Mouse (Mus musculus) ES-E14 (cell line): ENCODE data around the gene Xrn2.

Source experiments
- CHD2 ChIP-seq: IDR thresholded peaks from 2 replicates; pipeline ENCODE4 v1.6.1; 2014; ENCODE audit warnings: mild to moderate bottlenecking, low read depth, low read length, inconsistent platforms
- HCFC1 ChIP-seq: IDR thresholded peaks from 2 replicates; pipeline ENCODE4 v1.6.1; 2012; ENCODE audit warnings: low read length, inconsistent platforms, borderline replicate concordance; ENCODE audit not compliant: insufficient read depth
- MAFK ChIP-seq: IDR thresholded peaks from 2 replicates; pipeline ENCODE4 v1.6.1; 2014; ENCODE audit warnings: mild to moderate bottlenecking, low read depth, low read length, inconsistent platforms; ENCODE audit not compliant: insufficient read depth
- ZC3H11A ChIP-seq: IDR thresholded peaks from 2 replicates; pipeline ENCODE4 v1.6.1; 2012; ENCODE audit warnings: low read depth, mild to moderate bottlenecking, inconsistent platforms, low read length, borderline replicate concordance
- ZNF384 ChIP-seq: IDR thresholded peaks from 2 replicates; pipeline ENCODE4 v1.6.1; 2012; ENCODE audit warnings: low read depth, low read length, inconsistent platforms

DNA sequence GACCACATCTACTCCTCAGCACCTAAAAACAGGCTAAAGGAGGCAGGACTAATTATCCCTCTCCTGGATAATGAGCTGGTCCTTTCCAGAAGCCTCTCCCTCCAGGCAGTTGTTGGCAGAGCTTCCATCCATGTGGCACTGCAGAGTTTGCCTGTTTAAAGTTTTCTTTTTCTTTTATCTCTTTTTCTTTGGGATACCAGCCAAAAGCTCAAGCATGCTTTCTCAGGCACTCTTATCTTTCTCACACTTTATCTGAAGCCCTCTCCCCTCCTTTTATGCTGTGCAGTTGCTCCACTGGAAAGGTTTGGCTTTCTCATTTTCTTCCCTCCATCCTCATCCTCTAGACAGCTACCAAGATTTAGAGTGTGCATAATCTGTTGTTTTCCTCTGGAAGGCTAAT, 26.4 kb upstream of the Xrn2 start:
- TF ChIP-seq HCFC1 (no peak), ZNF384 (no peak), ZC3H11A (no peak), CHD2 (no peak), MAFK (no peak)
